Mouse (Mus musculus) mature B cell (primary cell): Measurements from ENCODE around the gene Cux1.

Experiments used
- in situ Hi-C: fragments of 300-500 bp; cut with MboI; formaldehyde crosslinking; loops from 2 replicates; pipeline ENCODE4 v1.14.3; 2019

Gene Cux1

GRCm38 (mm10) chr5:136568026-136568765 lies 906 bp upstream of the Cux1 start:
- in situ Hi-C loops: no loop called here

- in situ Hi-C loops: no loop called here
Observed at GRCm38 (mm10) chr5:136566812-136567175, 496 bp downstream of the Cux1 start.

- in situ Hi-C loops: no loop called here
Observed at GRCm38 (mm10) chr5:136566001-136566811, 1.1 kb downstream of the Cux1 start.

- in situ Hi-C loops: no loop called here
Observed at GRCm38 (mm10) chr5:136565311-136565811, 1.9 kb downstream of the Cux1 start.

- in situ Hi-C loops: no loop called here
Observed at GRCm38 (mm10) chr5:136564613-136565299, 2.5 kb downstream of the Cux1 start.

- in situ Hi-C loops: no loop called here
Observed at GRCm38 (mm10) chr5:136563996-136564395, 3.3 kb downstream of the Cux1 start.

- in situ Hi-C loops: no loop called here
Observed at GRCm38 (mm10) chr5:136563104-136563503, 4.2 kb downstream of the Cux1 start.

GRCm38 (mm10) chr5:136562212-136562611 lies 5.1 kb downstream of the Cux1 start:
- in situ Hi-C loops: no loop called here

GRCm38 (mm10) chr5:136561641-136562040 lies 5.6 kb downstream of the Cux1 start:
- in situ Hi-C loops: no loop called here

- in situ Hi-C loops: no loop called here
Observed at GRCm38 (mm10) chr5:136560656-136561055, 6.6 kb downstream of the Cux1 start.

- in situ Hi-C loops: no loop called here
Observed at GRCm38 (mm10) chr5:136557446-136557845, 9.8 kb downstream of the Cux1 start.

GRCm38 (mm10) chr5:136556328-136557262 lies 10.7 kb downstream of the Cux1 start:
- in situ Hi-C loops: no loop called here

- in situ Hi-C loops: no loop called here
Observed at GRCm38 (mm10) chr5:136555703-136556102, 11.6 kb downstream of the Cux1 start.

GRCm38 (mm10) chr5:136552832-136553231 lies 14.5 kb downstream of the Cux1 start:
- in situ Hi-C loops: no loop called here

GRCm38 (mm10) chr5:136552093-136552492 lies 15.2 kb downstream of the Cux1 start:
- in situ Hi-C loops: no loop called here

- in situ Hi-C loops: no loop called here
Observed at GRCm38 (mm10) chr5:136551571-136551970, 15.7 kb downstream of the Cux1 start.

GRCm38 (mm10) chr5:136550726-136551125 lies 16.6 kb downstream of the Cux1 start:
- in situ Hi-C loops: no loop called here

GRCm38 (mm10) chr5:136548776-136549175 lies 18.5 kb downstream of the Cux1 start:
- in situ Hi-C loops: no loop called here

GRCm38 (mm10) chr5:136545061-136545460 lies 22.2 kb downstream of the Cux1 start:
- in situ Hi-C loops: no loop called here

- in situ Hi-C loops: no loop called here
Observed at GRCm38 (mm10) chr5:136543171-136543570, 24.1 kb downstream of the Cux1 start.

- in situ Hi-C loops: no loop called here
Observed at GRCm38 (mm10) chr5:136540952-136541351, 26.3 kb downstream of the Cux1 start.
